Mouse (Mus musculus) kidney, postnatal 0 days (tissue): ENCODE measurements around the gene Lclat1. TPM values are rescaled to one million over a fixed set of nuclear protein-coding genes. Genes with fewer than 3 reads are reported as not detected.
A peak's percentile ranks its signal among the peaks of the same experiment; 100 is the strongest.

Source experiments
- ATAC-seq: fragments of 200-750 bp; cut with Nextera tagmentation; replicated peaks from 2 replicates; pipeline ENCODE4 v1.8.0; 2017; ENCODE audit warnings: low read depth, moderate number of reproducible peaks, moderate TSS enrichment, moderate library complexity; ENCODE audit not compliant: low FRiP score
- DNase-seq: peaks from one replicate; pipeline ENCODE4 v3.0.0-alpha.2; 2016; ENCODE audit warnings: low spot score
- H3K27ac ChIP-seq: fragments of 300-500 bp; sonication (generic); 2 replicates; pipeline ENCODE4 v1.5.1; 2014; ENCODE audit warnings: mild to moderate bottlenecking
- H3K27me3 ChIP-seq: fragments of 300-500 bp; sonication (generic); 2 replicates; pipeline ENCODE4 v1.6.1; 2014; ENCODE audit warnings: low read length, mixed read lengths; ENCODE audit not compliant: insufficient read depth
- H3K36me3 ChIP-seq: fragments of 300-500 bp; sonication (generic); 2 replicates; pipeline ENCODE4 v1.6.1; 2014; ENCODE audit warnings: low read length, mixed read lengths; ENCODE audit not compliant: insufficient read depth
- H3K4me1 ChIP-seq: fragments of 300-500 bp; sonication (generic); replicated peaks from 2 replicates; pipeline ENCODE4 v1.6.1; 2014; ENCODE audit warnings: antibody characterized with exemption, low read length, mixed read lengths; ENCODE audit not compliant: insufficient read depth
- H3K4me2 ChIP-seq: fragments of 300-500 bp; sonication (generic); 2 replicates; pipeline ENCODE4 v1.6.1; 2014; ENCODE audit warnings: mild to moderate bottlenecking, low read length, moderate library complexity, mixed read lengths
- H3K4me3 ChIP-seq: fragments of 300-500 bp; sonication (generic); replicated peaks from 2 replicates; pipeline ENCODE4 v1.5.1; 2014; ENCODE audit warnings: low read depth, low read length
- H3K9ac ChIP-seq: fragments of 300-500 bp; sonication (generic); 2 replicates; pipeline ENCODE4 v1.6.1; 2014; ENCODE audit warnings: low read depth, low read length
- H3K9me3 ChIP-seq: fragments of 300-500 bp; sonication (generic); replicated peaks from 2 replicates; pipeline ENCODE4 v1.6.1; 2016; ENCODE audit warnings: low read length, inconsistent platforms, mixed read lengths
- CTCF ChIP-seq: IDR thresholded peaks from 2 replicates; pipeline ENCODE4 v1.5.1; 2016; ENCODE audit warnings: antibody characterized with exemption, low read depth, mild to moderate bottlenecking, moderate library complexity
- WGBS: fragments of 180-500 bp; shearing (Covaris S2); extraction: QIAGEN DNeasy Blood & Tissue Kit; methylation state at CpG from one replicate; pipeline ENCODE4 v1.1.7; 2014; 5-methylcytosine and 5-hydroxymethylcytosine counted together
- polyA plus RNA-seq: library from polyadenylated mRNA; unstranded; fragments of >200 nt; fragmentation: Nextera tagmentation; extraction: Ambion mirVana; gene quantifications from 2 replicates; pipeline ENCODE4 v1.2.1, GENCODE M21; 2015

Lclat1 gene
- polyA plus RNA-seq, 1 experiment from 2014 or later = 12.5 TPM

GRCm38 (mm10) chr17:73162445-73163208 is 54.8 kb downstream of the Lclat1 start:
- Histone ChIP-seq H3K27me3 (no peaks in the 10 kb centered on the region), H3K4me2 (no peak overlapping the region), H3K9me3 (no peaks in the 10 kb centered on the region), H3K9ac (no peak overlapping the region), H3K4me3 (no peak overlapping the region), H3K36me3 (no peaks in the 10 kb centered on the region), H3K27ac (no peak overlapping the region), H3K4me1 (no peaks in the 10 kb centered on the region)
- DNase-seq (no peak), ATAC-seq (no peak)
- 78% methylated on average over 15 of the region's 15 CpGs for WGBS
- TF ChIP-seq CTCF = no peak

GRCm38 (mm10) chr17:73163597-73163996 is 55.8 kb downstream of the Lclat1 start:
- no peaks in the 10 kb centered on the region for H3K4me1 ChIP-seq
- no peak overlapping the region for H3K4me2 ChIP-seq
- 56% methylated on average over 3 of the region's 3 CpGs for WGBS
- DNase-seq (no peak), ATAC-seq (no peak)
- H3K9me3 ChIP-seq = no peaks in the 10 kb centered on the region
- H3K9ac ChIP-seq = no peak overlapping the region
- no peak overlapping the region for H3K27ac ChIP-seq
- no peaks in the 10 kb centered on the region for H3K27me3 ChIP-seq
- H3K4me3 ChIP-seq = no peak overlapping the region
- no peak for TF ChIP-seq CTCF
- no peaks in the 10 kb centered on the region for H3K36me3 ChIP-seq

- Histone ChIP-seq H3K4me3 (no peak overlapping the region), H3K4me2 (no peak overlapping the region), H3K9me3 (no peaks in the 10 kb centered on the region), H3K36me3 (no peaks in the 10 kb centered on the region), H3K4me1 (no peaks in the 10 kb centered on the region), H3K27ac (no peak overlapping the region), H3K27me3 (no peaks in the 10 kb centered on the region), H3K9ac (no peak overlapping the region)
- DNase-seq (no peak), ATAC-seq (no peak)
- WGBS = 87% methylated on average over 2 of the region's 2 CpGs
- TF ChIP-seq CTCF = no peak
Measured at GRCm38 (mm10) chr17:73164121-73164520, 56.3 kb downstream of the Lclat1 start.

DNA sequence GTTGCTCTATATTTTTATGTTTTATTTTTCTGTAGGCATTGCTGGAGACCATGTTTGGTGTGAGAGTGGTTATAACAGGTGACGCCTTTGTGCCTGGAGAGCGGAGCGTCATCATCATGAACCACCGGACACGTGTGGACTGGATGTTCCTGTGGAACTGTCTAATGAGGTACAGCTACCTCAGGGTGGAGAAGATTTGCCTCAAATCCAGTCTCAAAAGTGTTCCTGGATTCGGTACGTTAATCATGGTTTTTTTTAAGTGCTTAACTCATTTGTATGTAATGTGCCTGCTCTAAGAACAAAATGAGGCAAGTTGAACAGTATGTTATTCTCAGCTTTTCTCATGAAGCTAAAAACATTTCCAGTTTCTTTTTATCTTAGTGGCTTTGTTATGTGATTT is 61.7 kb downstream of the Lclat1 start:
- Histone ChIP-seq H3K4me3 (no peak overlapping the region), H3K27ac (no peak overlapping the region), H3K36me3 (peaks cover 6% of the 10 kb centered on the region; the same call in 1 of the 2 replicates), H3K9ac (no peak overlapping the region), H3K4me1 (no peaks in the 10 kb centered on the region), H3K4me2 (no peak overlapping the region), H3K27me3 (no peaks in the 10 kb centered on the region), H3K9me3 (no peaks in the 10 kb centered on the region)
- DNase-seq (no peak), ATAC-seq (no peak)
- WGBS = 84% methylated on average over 7 of the region's 7 CpGs
- TF ChIP-seq CTCF = no peak

- H3K36me3 ChIP-seq = peaks cover 6% of the 10 kb centered on the region; the same call in 1 of the 2 replicates
- H3K4me2 ChIP-seq = no peak overlapping the region
- no peak overlapping the region for H3K4me3 ChIP-seq
- no peak for ATAC-seq
- no peaks in the 10 kb centered on the region for H3K4me1 ChIP-seq
- no peak overlapping the region for H3K9ac ChIP-seq
- no peak for DNase-seq
- TF ChIP-seq CTCF = no peak
- no peaks in the 10 kb centered on the region for H3K9me3 ChIP-seq
- H3K27ac ChIP-seq = no peak overlapping the region
- WGBS = 83% methylated on average over 5 of the region's 5 CpGs
- H3K27me3 ChIP-seq = no peaks in the 10 kb centered on the region
Measured at GRCm38 (mm10) chr17:73170141-73170540, 62.4 kb downstream of the Lclat1 start.

DNA sequence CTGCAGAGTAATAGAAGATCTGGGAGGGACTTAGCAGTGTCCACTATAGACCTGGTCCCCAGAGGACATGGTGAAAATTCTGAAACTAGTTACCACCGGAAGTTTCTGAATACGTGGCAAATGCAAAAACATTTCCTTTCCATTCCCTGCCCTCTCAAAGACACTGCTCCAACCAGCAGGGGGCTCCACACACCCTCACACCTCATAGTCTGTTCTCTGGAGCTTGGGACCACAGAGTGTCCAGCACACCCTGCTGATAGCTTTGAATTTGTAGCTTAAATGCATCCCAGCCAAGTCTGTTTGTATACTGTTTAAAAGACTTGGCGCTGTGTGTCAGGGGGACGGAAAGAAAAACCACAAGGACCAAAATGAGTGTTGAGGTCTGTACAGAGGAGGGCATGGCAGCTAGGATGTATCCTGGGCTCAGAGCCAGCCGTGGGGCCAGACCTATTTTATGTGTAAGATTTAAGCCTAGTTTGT is 66.3 kb downstream of the Lclat1 start:
- peaks cover 6% of the 10 kb centered on the region; the same call in 1 of the 2 replicates for H3K36me3 ChIP-seq
- no peaks in the 10 kb centered on the region for H3K27me3 ChIP-seq
- no peaks in the 10 kb centered on the region for H3K9me3 ChIP-seq
- DNase-seq (peak; percentile 91), ATAC-seq (peak; percentile 74)
- no peak overlapping the region for H3K4me3 ChIP-seq
- WGBS = 47% methylated on average over 5 of the region's 5 CpGs
- H3K27ac ChIP-seq = peak overlapping the region; percentile 19; the same call in 1 of the 2 replicates
- no peak overlapping the region for H3K9ac ChIP-seq
- H3K4me1 ChIP-seq = no peaks in the 10 kb centered on the region
- peak; percentile 87 for TF ChIP-seq CTCF
- H3K4me2 ChIP-seq = no peak overlapping the region
